Mouse (Mus musculus) gastrocnemius, postnatal 4 days (tissue): ENCODE data around the gene Rnf181. TPM values are rescaled to one million over a fixed set of nuclear protein-coding genes. Genes with fewer than 3 reads are reported as not detected.

Experiments used
- DNase-seq, 2 experiments: peaks; one replicate each; pipeline ENCODE4 v3.0.0; 2021 to 2022; ENCODE audit warnings: low spot score in 2 of 2, mixed read lengths in 2 of 2
- long read RNA-seq, 2 experiments: library from polyadenylated mRNA; stranded (forward); transcript quantifications; one replicate each; pipeline ENCODE4 v2.0.0; 2021
- total RNA-seq, 2 experiments: library from RNA; stranded (reverse); gene quantifications; 2 replicates each; pipeline ENCODE4 v1.2.3; 2021

Gene Rnf181
- total RNA-seq, result 10 to 100 TPM; 36.8 to 41.5 TPM
- long read RNA-seq, experiment 1, transcript Rnf181-201 (5 exons, 1,434 nt), result major isoform, 33 of 56 reads
- long read RNA-seq, experiment 1, partial matches to known transcripts, result 7 of 56 reads
- long read RNA-seq, experiment 1, other reads (novel, unspliced or antisense), result 13 of 56 reads
- long read RNA-seq, experiment 2, transcript Rnf181-201 (5 exons, 1,434 nt), result major isoform, 31 of 48 reads
- long read RNA-seq, experiment 2, partial matches to known transcripts, result 4 of 48 reads
- long read RNA-seq, experiment 2, other reads (novel, unspliced or antisense), result 11 of 48 reads

- DNase-seq, result no peak
These were observed at the start of gene Rnf181 for GRCm38 (mm10) chr6:72366844-72367443. Gene Rnf181, minus strand, starts transcription at chr6:72366956.

GRCm38 (mm10) chr6:72415964-72416772 is 49.4 kb upstream of the Rnf181 start:
- DNase-seq, result no peak

GRCm38 (mm10) chr6:72415181-72415580 is 48.4 kb upstream of the Rnf181 start:
- DNase-seq, result no peak

GRCm38 (mm10) chr6:72414076-72414756 is 47.5 kb upstream of the Rnf181 start, which contains the start of gene Ggcx:
Gene Ggcx, plus strand, starts transcription at chr6:72414308.
- DNase-seq, result peak; percentile 90 to 94

- no peak for DNase-seq
These were observed 43.8 kb upstream of the Rnf181 start for GRCm38 (mm10) chr6:72410518-72410917.

GRCm38 (mm10) chr6:72410003-72410402 is 43.2 kb upstream of the Rnf181 start:
- DNase-seq, result no peak

GRCm38 (mm10) chr6:72409567-72409966 is 42.8 kb upstream of the Rnf181 start:
- peak in 1 of 2 experiments; percentile 61 for DNase-seq

- DNase-seq, result peak; percentile 61 to 75
These were observed 40.4 kb upstream of the Rnf181 start for GRCm38 (mm10) chr6:72407119-72407518.

GRCm38 (mm10) chr6:72405356-72405755 is 38.6 kb upstream of the Rnf181 start:
- no peak for DNase-seq

- DNase-seq, result peak; percentile 39 to 69
These were observed 35.1 kb upstream of the Rnf181 start for GRCm38 (mm10) chr6:72401875-72402274.

GRCm38 (mm10) chr6:72399967-72400366 is 33.2 kb upstream of the Rnf181 start:
- no peak for DNase-seq

- no peak for DNase-seq
These were observed 30.1 kb upstream of the Rnf181 start for GRCm38 (mm10) chr6:72396837-72397251.

GRCm38 (mm10) chr6:72392341-72392740 is 25.6 kb upstream of the Rnf181 start:
- DNase-seq, result no peak

- DNase-seq, result no peak
These were observed 24.2 kb upstream of the Rnf181 start for GRCm38 (mm10) chr6:72390795-72391521.

- peak; percentile 79 to 87 for DNase-seq
These were observed 23.4 kb upstream of the Rnf181 start, which contains the start of gene Vamp8 for GRCm38 (mm10) chr6:72389941-72390771. Gene Vamp8, minus strand, starts transcription at chr6:72390703.

GRCm38 (mm10) chr6:72389471-72389940 is 22.8 kb upstream of the Rnf181 start:
- no peak for DNase-seq

GRCm38 (mm10) chr6:72388791-72389329 is 22.1 kb upstream of the Rnf181 start:
- DNase-seq, result no peak

GRCm38 (mm10) chr6:72388266-72388665 is 21.5 kb upstream of the Rnf181 start:
- no peak for DNase-seq

GRCm38 (mm10) chr6:72387816-72388215 is 21.1 kb upstream of the Rnf181 start:
- no peak for DNase-seq
